Mouse (Mus musculus) hindbrain, embryonic 13.5 days (tissue): ENCODE data around the gene Ccdc136. TPM values are rescaled to one million over a fixed set of nuclear protein-coding genes. Genes with fewer than 3 reads are reported as not detected.

Source experiments
- ATAC-seq: fragments of 200-750 bp; cut with Nextera tagmentation; 2 replicates; pipeline ENCODE4 v1.8.0; 2017; ENCODE audit warnings: moderate TSS enrichment; ENCODE audit not compliant: low FRiP score
- H3K27ac ChIP-seq: fragments of 300-500 bp; sonication (generic); 2 replicates; pipeline ENCODE4 v1.5.1; 2015; ENCODE audit warnings: inconsistent platforms, mild to moderate bottlenecking, moderate library complexity
- H3K27me3 ChIP-seq: fragments of 300-500 bp; sonication (generic); 2 replicates; pipeline ENCODE4 v1.6.1; 2015; ENCODE audit warnings: mild to moderate bottlenecking, inconsistent platforms
- H3K36me3 ChIP-seq: fragments of 300-500 bp; sonication (generic); 2 replicates; pipeline ENCODE4 v1.6.1; 2015; ENCODE audit warnings: mild to moderate bottlenecking, inconsistent platforms
- H3K4me1 ChIP-seq: fragments of 300-500 bp; sonication (generic); replicated peaks from 2 replicates; pipeline ENCODE4 v1.6.1; 2015; ENCODE audit warnings: inconsistent platforms
- H3K4me2 ChIP-seq: fragments of 300-500 bp; sonication (generic); 2 replicates; pipeline ENCODE4 v1.6.1; 2015; ENCODE audit warnings: inconsistent platforms, mild to moderate bottlenecking, moderate library complexity
- H3K4me3 ChIP-seq: fragments of 300-500 bp; sonication (generic); 2 replicates; pipeline ENCODE4 v1.5.1; 2015; ENCODE audit warnings: mild to moderate bottlenecking, inconsistent platforms
- H3K9ac ChIP-seq: fragments of 300-500 bp; sonication (generic); 2 replicates; pipeline ENCODE4 v1.6.1; 2015; ENCODE audit warnings: mild to moderate bottlenecking, inconsistent platforms
- H3K9me3 ChIP-seq: fragments of 300-500 bp; sonication (generic); 2 replicates; pipeline ENCODE4 v1.6.1; 2016; ENCODE audit warnings: inconsistent platforms
- WGBS: fragments of 180-500 bp; shearing (Covaris S2); methylation state at CpG from one replicate; pipeline ENCODE4 v1.1.7; 2015; 5-methylcytosine and 5-hydroxymethylcytosine counted together
- polyA plus RNA-seq: library from polyadenylated mRNA; unstranded; fragments of >200 nt; fragmentation: Nextera tagmentation; extraction: Ambion mirVana; gene quantifications from 2 replicates; pipeline ENCODE4 v1.2.1, GENCODE M21; 2015

Ccdc136 gene
- polyA plus RNA-seq, 1 experiment from 2014 or later: 46.1 TPM

GRCm38 (mm10) chr6:29397575-29397974 lies 1.5 kb downstream of the Ccdc136 start:
- Histone ChIP-seq H3K27me3 (peaks cover 35% of the 10 kb centered on the region), H3K9me3 (no peaks in the 10 kb centered on the region), H3K4me2 (peak overlapping the region; percentile 84), H3K27ac (peak overlapping the region; percentile 85), H3K36me3 (peaks cover 3% of the 10 kb centered on the region; the same call in 1 of the 2 replicates), H3K9ac (peak overlapping the region; percentile 87), H3K4me3 (peak overlapping the region; percentile 69), H3K4me1 (peaks cover 21% of the 10 kb centered on the region)
- 7% methylated on average over 6 of the region's 6 CpGs for WGBS
- ATAC-seq: peak; percentile 22; the same call in 1 of the 2 replicates

- Histone ChIP-seq H3K4me1 (peaks cover 24% of the 10 kb centered on the region), H3K4me2 (no peak overlapping the region), H3K9ac (no peak overlapping the region), H3K27me3 (peaks cover 27% of the 10 kb centered on the region), H3K36me3 (peaks cover 3% of the 10 kb centered on the region; the same call in 1 of the 2 replicates), H3K27ac (no peak overlapping the region), H3K4me3 (no peak overlapping the region), H3K9me3 (no peaks in the 10 kb centered on the region)
- ATAC-seq: no peak
- 79% methylated on average over 4 of the region's 4 CpGs for WGBS
Measured at GRCm38 (mm10) chr6:29399851-29400250, 3.7 kb downstream of the Ccdc136 start.

- no peak overlapping the region for H3K9ac ChIP-seq
- WGBS: 10% methylated on average over 29 of the region's 34 CpGs
- no peak overlapping the region for H3K4me3 ChIP-seq
- H3K4me2 ChIP-seq: 0 out of 2 replicates have a peak overlapping the region, but pooled peaks have one; percentile 6
- no peaks in the 10 kb centered on the region for H3K9me3 ChIP-seq
- peaks cover 7% of the 10 kb centered on the region for H3K4me1 ChIP-seq
- no peak overlapping the region for H3K27ac ChIP-seq
- peaks cover 12% of the 10 kb centered on the region for H3K36me3 ChIP-seq
- peaks cover 21% of the 10 kb centered on the region for H3K27me3 ChIP-seq
- ATAC-seq: no peak
Measured at GRCm38 (mm10) chr6:29402693-29403342, 6.7 kb downstream of the Ccdc136 start.

GRCm38 (mm10) chr6:29406412-29406811 lies 10.3 kb downstream of the Ccdc136 start:
- Histone ChIP-seq H3K4me1 (peaks cover 4% of the 10 kb centered on the region), H3K9me3 (no peaks in the 10 kb centered on the region), H3K36me3 (peaks cover 39% of the 10 kb centered on the region), H3K27me3 (peaks cover 12% of the 10 kb centered on the region), H3K4me3 (no peak overlapping the region), H3K27ac (0 out of 2 replicates have a peak overlapping the region, but pooled peaks have one; percentile 20), H3K4me2 (no peak overlapping the region), H3K9ac (no peak overlapping the region)
- ATAC-seq: no peak
- 70% methylated on average over 6 of the region's 6 CpGs for WGBS

DNA sequence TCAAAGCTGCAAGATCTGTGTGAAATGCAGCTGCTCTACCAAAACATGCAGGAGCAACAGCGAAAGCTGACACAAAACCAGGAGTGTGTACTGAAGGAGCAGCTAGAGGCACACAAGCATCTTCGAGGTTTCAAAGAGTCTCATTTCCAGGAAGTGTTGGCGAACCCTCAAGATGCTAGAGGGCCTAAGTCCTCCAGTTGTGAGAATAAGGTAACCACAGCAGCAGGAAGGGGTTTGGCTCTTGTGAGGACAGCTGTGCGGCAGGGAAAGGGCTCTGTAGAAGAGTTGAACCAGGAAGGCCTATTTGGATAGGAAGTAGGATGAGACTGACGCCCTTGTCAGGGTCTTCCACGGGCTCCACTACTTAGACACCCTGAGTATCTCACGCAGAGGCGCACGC lies 19.3 kb downstream of the Ccdc136 start:
- Histone ChIP-seq H3K4me3 (no peak overlapping the region), H3K9me3 (no peaks in the 10 kb centered on the region), H3K4me2 (no peak overlapping the region), H3K4me1 (no peaks in the 10 kb centered on the region), H3K27ac (no peak overlapping the region), H3K9ac (no peak overlapping the region), H3K27me3 (no peaks in the 10 kb centered on the region), H3K36me3 (peaks cover 85% of the 10 kb centered on the region)
- no peak for ATAC-seq
- WGBS: 87% methylated on average over 9 of the region's 9 CpGs

DNA sequence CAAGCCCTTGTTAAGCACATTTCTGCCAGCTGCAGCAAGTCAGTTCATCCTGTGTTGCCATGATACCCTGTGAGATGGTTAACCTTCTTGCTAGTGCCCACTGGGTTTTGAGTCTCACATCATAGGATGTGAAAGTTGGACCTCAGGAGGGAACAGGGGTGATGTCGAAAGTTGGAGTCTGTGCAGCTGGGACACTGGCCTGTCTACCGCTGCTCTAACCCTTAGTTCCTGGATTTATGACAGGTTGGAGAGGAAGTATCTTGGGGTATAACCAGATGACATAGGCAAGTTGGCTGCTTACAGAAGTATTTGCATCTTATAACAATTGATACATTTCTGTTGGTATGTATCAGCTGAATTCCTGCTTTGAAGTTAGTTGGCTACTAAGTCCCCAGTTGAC lies 24.5 kb downstream of the Ccdc136 start:
- Histone ChIP-seq H3K9ac (no peak overlapping the region), H3K4me2 (no peak overlapping the region), H3K27me3 (no peaks in the 10 kb centered on the region), H3K4me1 (no peaks in the 10 kb centered on the region), H3K4me3 (no peak overlapping the region), H3K36me3 (peaks cover 52% of the 10 kb centered on the region), H3K9me3 (no peaks in the 10 kb centered on the region), H3K27ac (no peak overlapping the region)
- ATAC-seq: no peak
- 94% methylated on average over 2 of the region's 2 CpGs for WGBS

- Histone ChIP-seq H3K9ac (no peak overlapping the region), H3K4me1 (no peaks in the 10 kb centered on the region), H3K9me3 (no peaks in the 10 kb centered on the region), H3K4me3 (no peak overlapping the region), H3K27ac (no peak overlapping the region), H3K4me2 (no peak overlapping the region), H3K36me3 (peaks cover 21% of the 10 kb centered on the region), H3K27me3 (no peaks in the 10 kb centered on the region)
- no peak for ATAC-seq
- WGBS: 89% methylated on average over 8 of the region's 8 CpGs
Measured at GRCm38 (mm10) chr6:29425118-29425517, 29.0 kb downstream of the Ccdc136 start.

DNA sequence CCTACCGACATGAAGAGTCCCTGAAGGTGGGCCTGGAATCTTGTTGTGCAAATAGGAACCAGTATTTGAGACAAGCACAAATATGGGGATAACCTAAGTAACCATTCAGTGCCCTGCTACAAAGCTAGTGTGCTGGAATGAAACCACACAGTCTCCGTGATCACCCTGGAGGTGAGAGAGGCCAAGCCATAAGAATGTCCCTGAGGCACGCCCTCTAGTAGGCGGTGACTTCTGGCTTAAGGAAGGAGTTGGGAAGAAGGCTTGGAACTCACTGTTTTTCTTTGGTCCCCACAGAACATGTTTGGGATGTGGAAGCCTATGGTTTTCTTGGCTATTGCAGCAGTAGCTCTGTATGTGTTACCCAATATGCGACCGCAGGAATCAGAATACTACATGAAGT lies 30.2 kb downstream of the Ccdc136 start:
- H3K36me3 ChIP-seq: peaks cover 16% of the 10 kb centered on the region
- no peak for ATAC-seq
- WGBS: 78% methylated on average over 6 of the region's 6 CpGs

DNA sequence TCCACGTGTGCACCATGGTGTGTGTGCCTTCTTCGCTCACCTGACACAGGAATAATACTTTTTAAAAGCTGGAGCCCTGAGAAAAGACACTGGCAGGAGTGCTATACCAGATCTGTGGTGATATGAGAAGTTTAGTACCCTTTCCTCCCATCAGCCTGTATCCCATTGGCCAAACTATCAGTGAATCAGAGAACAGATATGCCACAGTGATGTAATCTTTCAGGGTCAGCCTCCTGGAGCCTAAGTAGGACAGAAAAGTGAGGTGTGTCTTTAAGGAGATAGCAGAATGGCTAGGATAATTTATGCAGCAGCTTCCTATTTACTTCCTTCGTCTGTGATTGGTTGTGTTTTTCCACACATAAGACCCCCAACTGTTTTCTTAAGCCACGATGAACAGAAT lies 32.1 kb downstream of the Ccdc136 start:
- Histone ChIP-seq H3K36me3 (peaks cover 6% of the 10 kb centered on the region), H3K9me3 (no peaks in the 10 kb centered on the region), H3K4me1 (peaks cover 19% of the 10 kb centered on the region), H3K27ac (no peak overlapping the region), H3K4me3 (no peak overlapping the region), H3K9ac (no peak overlapping the region), H3K27me3 (peaks cover 30% of the 10 kb centered on the region), H3K4me2 (no peak overlapping the region)
- 63% methylated on average over 4 of the region's 4 CpGs for WGBS
- ATAC-seq: no peak

More for the DNA sequence above, 30.2 kb downstream of the Ccdc136 start:
- Histone ChIP-seq H3K9me3 (no peaks in the 10 kb centered on the region), H3K4me3 (no peak overlapping the region), H3K4me1 (peaks cover under 1% of the 10 kb centered on the region), H3K4me2 (no peak overlapping the region), H3K27me3 (peaks cover 12% of the 10 kb centered on the region), H3K27ac (no peak overlapping the region), H3K9ac (0 out of 2 replicates have a peak overlapping the region, but pooled peaks have one; percentile 10)

DNA sequence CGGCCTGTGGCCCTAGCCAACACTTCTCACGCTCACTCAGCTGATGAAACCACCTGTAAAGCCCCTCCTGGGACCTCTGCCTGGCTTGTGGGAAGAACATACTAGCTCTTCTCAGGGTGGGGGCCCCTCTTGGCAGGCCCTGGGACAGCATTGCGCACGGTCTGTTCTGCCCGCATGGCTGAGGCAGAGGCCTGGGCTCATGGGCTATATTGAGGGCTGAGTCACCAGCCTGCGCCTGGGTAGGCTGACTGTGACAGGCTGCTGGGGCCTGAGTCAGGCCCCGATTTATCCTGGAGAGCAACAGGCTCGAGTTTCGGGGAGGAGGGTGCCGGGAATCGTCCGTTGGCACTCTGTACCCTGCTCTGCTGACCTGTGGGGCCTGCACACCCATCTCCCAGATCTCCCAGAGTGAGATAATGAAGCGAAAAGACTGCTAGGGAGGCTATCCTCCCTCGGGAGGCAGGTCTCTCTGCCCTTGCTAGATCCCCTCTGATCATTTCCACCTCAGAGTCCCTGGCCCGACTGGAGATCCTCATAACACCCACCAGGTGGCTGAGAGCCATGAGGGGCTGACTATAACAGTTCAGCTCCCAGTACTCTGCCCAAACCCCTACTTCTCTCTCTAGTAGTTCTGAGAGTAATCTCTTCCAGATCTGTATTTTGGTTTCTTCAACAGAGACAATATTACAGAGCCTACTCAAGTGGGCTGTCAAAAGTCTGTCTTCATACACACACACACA lies 34.7 kb downstream of the Ccdc136 start:
- 49% methylated on average over 15 of the region's 15 CpGs for WGBS
- H3K9me3 ChIP-seq: no peaks in the 10 kb centered on the region
- no peak overlapping the region for H3K4me3 ChIP-seq
- peaks cover 3% of the 10 kb centered on the region for H3K36me3 ChIP-seq
- H3K27me3 ChIP-seq: peaks cover 52% of the 10 kb centered on the region
- no peak overlapping the region for H3K9ac ChIP-seq
- no peak for ATAC-seq
- H3K4me1 ChIP-seq: peaks cover 45% of the 10 kb centered on the region
- no peak overlapping the region for H3K27ac ChIP-seq
- H3K4me2 ChIP-seq: no peak overlapping the region

DNA sequence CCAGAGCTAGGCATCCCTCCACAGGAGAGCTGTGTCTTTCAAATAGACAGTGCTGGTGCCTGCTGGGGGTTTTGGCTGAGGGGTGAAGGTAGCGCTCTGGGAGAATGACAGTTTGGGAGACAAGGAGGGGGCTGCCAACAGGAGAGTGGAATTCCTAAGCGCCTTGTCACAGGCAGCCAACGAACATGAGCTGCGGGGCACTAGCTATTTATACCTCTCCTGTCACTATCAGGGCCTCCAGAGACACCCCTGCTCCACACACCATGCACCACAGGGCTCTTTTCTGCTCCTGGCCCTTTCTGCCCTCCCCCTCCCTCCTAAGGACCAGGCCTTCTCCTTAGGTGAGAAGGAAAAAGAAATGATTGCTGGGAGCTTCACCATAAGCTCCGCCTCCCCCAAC lies 35.4 kb downstream of the Ccdc136 start:
- peaks cover 52% of the 10 kb centered on the region for H3K4me1 ChIP-seq
- no peak overlapping the region for H3K27ac ChIP-seq
- H3K9ac ChIP-seq: no peak overlapping the region
- ATAC-seq: no peak
- no peak overlapping the region for H3K4me3 ChIP-seq
- 19% methylated on average over 5 of the region's 5 CpGs for WGBS
- H3K4me2 ChIP-seq: no peak overlapping the region
- no peaks in the 10 kb centered on the region for H3K9me3 ChIP-seq
- peaks cover 52% of the 10 kb centered on the region for H3K27me3 ChIP-seq
- H3K36me3 ChIP-seq: no peaks in the 10 kb centered on the region

GRCm38 (mm10) chr6:29432156-29432555 lies 36.0 kb downstream of the Ccdc136 start:
- Histone ChIP-seq H3K36me3 (no peaks in the 10 kb centered on the region), H3K4me1 (peaks cover 58% of the 10 kb centered on the region), H3K27ac (no peak overlapping the region), H3K4me3 (no peak overlapping the region), H3K4me2 (no peak overlapping the region), H3K9me3 (no peaks in the 10 kb centered on the region), H3K9ac (no peak overlapping the region), H3K27me3 (peaks cover 52% of the 10 kb centered on the region)
- WGBS: 39% methylated on average over 3 of the region's 3 CpGs
- ATAC-seq: no peak

DNA sequence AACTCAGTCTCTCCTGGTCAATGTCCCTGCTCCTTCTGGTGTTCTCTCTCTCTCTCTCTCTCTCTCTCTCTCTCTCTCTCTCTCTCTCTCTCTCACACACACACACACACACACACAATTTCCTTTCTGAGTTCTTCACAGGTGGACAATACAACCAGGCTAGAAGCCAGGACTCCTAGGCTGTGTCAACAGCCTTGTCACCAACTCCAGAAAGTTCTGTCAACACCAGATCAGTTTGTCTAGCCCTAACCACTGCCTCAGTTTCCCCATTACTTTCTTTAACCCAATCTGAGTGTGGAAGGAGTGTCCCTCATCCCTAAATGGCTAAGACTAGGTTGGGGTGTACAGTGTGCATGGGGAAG lies 36.5 kb downstream of the Ccdc136 start:
- Histone ChIP-seq H3K27me3 (peaks cover 52% of the 10 kb centered on the region), H3K4me2 (peak overlapping the region; percentile 75), H3K4me1 (peaks cover 60% of the 10 kb centered on the region)

More for the DNA sequence above, 36.5 kb downstream of the Ccdc136 start:
- ATAC-seq: no peak
- Histone ChIP-seq H3K9ac (peak overlapping the region; percentile 68), H3K27ac (no peak overlapping the region), H3K9me3 (no peaks in the 10 kb centered on the region), H3K36me3 (no peaks in the 10 kb centered on the region), H3K4me3 (peak overlapping the region; percentile 47)
